ENCODE assay signal across 10 mouse cellular contexts in the genomic region with DNA sequence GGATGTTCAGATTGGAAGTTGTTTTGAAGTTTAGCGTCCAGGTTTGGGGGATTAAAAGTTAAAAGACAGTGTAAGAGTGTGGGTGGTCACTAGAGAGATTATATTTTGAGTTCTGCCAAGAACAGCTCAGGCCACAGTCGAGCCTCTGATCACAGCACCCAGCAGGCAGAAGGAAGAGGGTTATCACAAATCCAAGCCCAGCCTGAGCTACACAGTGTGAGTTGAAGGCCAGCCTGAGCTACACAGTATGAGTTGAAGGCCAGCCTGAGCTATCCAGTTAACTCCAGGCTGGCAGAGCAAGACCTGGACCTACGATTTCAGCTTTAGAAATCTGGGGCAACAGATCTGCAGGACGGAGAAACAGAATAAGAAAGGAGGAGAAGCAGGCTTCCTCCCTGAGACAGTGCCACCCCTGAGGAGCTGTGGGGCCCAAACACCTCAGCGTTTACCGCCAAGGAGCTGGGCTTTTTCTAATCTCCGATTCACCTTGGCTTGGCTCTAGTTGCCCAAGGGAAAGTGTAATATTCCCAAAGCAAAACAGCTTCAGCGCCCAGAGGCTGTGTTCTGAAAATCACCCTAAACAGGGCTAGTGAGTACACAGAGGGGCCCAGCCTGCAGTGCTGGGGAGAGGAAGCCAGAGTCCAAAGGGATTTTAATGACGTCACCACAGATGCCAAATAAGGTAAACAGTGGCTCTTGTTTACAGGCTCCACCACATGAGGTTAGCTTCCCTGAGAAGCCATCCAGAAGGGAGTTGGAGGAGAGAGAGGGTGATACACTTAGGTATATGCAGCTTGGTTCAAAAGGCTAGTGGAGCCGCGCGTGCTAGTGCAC. TPM values are rescaled to one million over a fixed set of nuclear protein-coding genes. Genes with fewer than 3 reads are reported as not detected.
DNase-seq lines count a peak whose midpoint lies in the region; ATAC-seq lines count a peak whose summit lies in the region.
"Had no signal": no experiment of that assay in that cellular context is flagged by ENCODE, and none has a peak within 500 bp of the region (broad histone marks: within the 10 kb centered on the region; RNA-seq: fewer than 3 reads in every experiment).

No protein-coding gene starts in this region.

- H3K27me3 ChIP-seq in heart, embryonic 10.5 days (ENCODE audit: insufficient read depth, poor library complexity, severe bottlenecking) = no peaks in the 10 kb centered on the region
- H3K27me3 ChIP-seq in hindbrain, embryonic 14.5 days (ENCODE audit: control insufficient read depth, insufficient read depth, low read length) = no peaks in the 10 kb centered on the region
- no peaks in the 10 kb centered on the region for H3K27me3 ChIP-seq in limb, embryonic 13.5 days
- H3K27me3 ChIP-seq: heart, embryonic 15.5 days had no signal

- H3K36me3 ChIP-seq in heart, embryonic 10.5 days = no peaks in the 10 kb centered on the region
- no peaks in the 10 kb centered on the region for H3K36me3 ChIP-seq in hindbrain, embryonic 14.5 days (replicated peaks; ENCODE audit: control insufficient read depth, insufficient read depth)
- H3K36me3 ChIP-seq in limb, embryonic 13.5 days = no peaks in the 10 kb centered on the region
- H3K36me3 ChIP-seq: heart, embryonic 15.5 days had no signal

- no peaks in the 10 kb centered on the region for H3K9me3 ChIP-seq in heart, embryonic 10.5 days
- H3K9me3 ChIP-seq in hindbrain, embryonic 14.5 days (ENCODE audit: control insufficient read depth, low read length) = no peaks in the 10 kb centered on the region
- no peaks in the 10 kb centered on the region for H3K9me3 ChIP-seq in limb, embryonic 13.5 days
- H3K9me3 ChIP-seq: heart, embryonic 15.5 days had no signal

- peaks cover 22% of the 10 kb centered on the region for H3K4me1 ChIP-seq in heart, embryonic 10.5 days
- peaks cover 12% of the 10 kb centered on the region for H3K4me1 ChIP-seq in hindbrain, embryonic 14.5 days (replicated peaks; ENCODE audit: control insufficient read depth, insufficient read depth, low read length)
- H3K4me1 ChIP-seq in limb, embryonic 13.5 days = peaks cover 21% of the 10 kb centered on the region

- peak overlapping the region; percentile 78 for H3K27ac ChIP-seq in heart, embryonic 10.5 days
- peak overlapping the region; percentile 62 for H3K27ac ChIP-seq in hindbrain, embryonic 14.5 days
- H3K27ac ChIP-seq in limb, embryonic 13.5 days = no peak overlapping the region; the same call in 1 of the 2 replicates
- H3K27ac ChIP-seq: heart, embryonic 15.5 days had no signal

- intact Hi-C loops in heart, postnatal 25 days (cut with DNase I) = no loop called here

- DNase-seq in heart, embryonic 10.5 days (ENCODE audit: low spot score) = no peak
- no peak for DNase-seq in heart, postnatal 25 days (ENCODE audit: low spot score)
- DNase-seq in hindbrain, embryonic 14.5 days (ENCODE audit: low spot score) = no peak
- DNase-seq in retina, postnatal 1 day = peak; percentile 50
- DNase-seq in urinary bladder, postnatal 25 days (ENCODE audit: low spot score) = no peak
- no peak for DNase-seq in gastrocnemius, postnatal 25 days

- no peak for ATAC-seq in hindbrain, embryonic 14.5 days (ENCODE audit: low FRiP score)
- peak; percentile 15; the same call in 1 of the 2 replicates for ATAC-seq in limb, embryonic 13.5 days (ENCODE audit: low FRiP score, low read depth)
- ATAC-seq in megakaryocyte progenitor cell, adult 5-6 weeks (replicated peaks; ENCODE audit: poor library complexity) = no peak

- H3K4me3 ChIP-seq in heart, embryonic 10.5 days = no peak overlapping the region
- no peak overlapping the region for H3K4me3 ChIP-seq in hindbrain, embryonic 14.5 days (replicated peaks; ENCODE audit: low read length)
- H3K4me3 ChIP-seq in limb, embryonic 13.5 days = no peak overlapping the region
- H3K4me3 ChIP-seq: heart, embryonic 15.5 days had no signal

- H3K9ac ChIP-seq in hindbrain, embryonic 14.5 days = no peak overlapping the region
- H3K9ac ChIP-seq in limb, embryonic 13.5 days = no peak overlapping the region
- H3K9ac ChIP-seq: heart, embryonic 15.5 days had no signal

- WGBS in heart, embryonic 10.5 days = 55% methylated on average over 12 of the region's 12 CpGs
- 30% methylated on average over 12 of the region's 12 CpGs for WGBS in hindbrain, embryonic 14.5 days
- 42% methylated on average over 12 of the region's 12 CpGs for WGBS in limb, embryonic 13.5 days

- no peak overlapping the region for H3K4me2 ChIP-seq in hindbrain, embryonic 14.5 days (replicated peaks)
- no peak overlapping the region for H3K4me2 ChIP-seq in limb, embryonic 13.5 days (replicated peaks)
- H3K4me2 ChIP-seq: heart, embryonic 15.5 days had no signal

RNA-seq across cellular contexts. Expression of a gene that starts 37.5 kb away (rescaled TPM):
- 74.6 and 82.3 TPM in 2 replicates for polyA plus RNA-seq in heart, embryonic 10.5 days (2016; fragmentation: Nextera tagmentation; extraction: Ambion mirVana)
- 100 to 1,000 TPM; 301 to 306 TPM for total RNA-seq in heart, postnatal 25 days (2021)
- 67.8 and 68.7 TPM in 2 replicates for polyA plus RNA-seq in hindbrain, embryonic 14.5 days (2014; fragmentation: Nextera tagmentation; extraction: Ambion mirVana)
- 54.8 and 55.5 TPM in 2 replicates for polyA plus RNA-seq in limb, embryonic 13.5 days (2015; fragmentation: Nextera tagmentation; extraction: Ambion mirVana)
- 64.5 and 73.5 TPM in 2 replicates for total RNA-seq in megakaryocyte progenitor cell, adult 5-6 weeks (2015)
- 49.0 and 90.6 TPM in 2 replicates for total RNA-seq in megakaryocyte progenitor cell, adult 5-6 weeks (2017)
- total RNA-seq in gastrocnemius, postnatal 25 days (2021) = 100 to 1,000 TPM; 126 to 133 TPM

RNA-seq across cellular contexts. Expression of a gene that starts 52.2 kb away (rescaled TPM):
- 0.18 TPM in 1 of 2 replicates, not detected in the other for polyA plus RNA-seq in heart, embryonic 10.5 days (2016; fragmentation: Nextera tagmentation; extraction: Ambion mirVana)
- not detected for total RNA-seq in heart, postnatal 25 days (2021)
- 0.37 TPM in 1 of 2 replicates, not detected in the other for polyA plus RNA-seq in hindbrain, embryonic 14.5 days (2014; fragmentation: Nextera tagmentation; extraction: Ambion mirVana)
- 0.11 TPM in 1 of 2 replicates, not detected in the other for polyA plus RNA-seq in limb, embryonic 13.5 days (2015; fragmentation: Nextera tagmentation; extraction: Ambion mirVana)
- not detected in 2 replicates for total RNA-seq in megakaryocyte progenitor cell, adult 5-6 weeks (2015)
- not detected in 2 replicates for total RNA-seq in megakaryocyte progenitor cell, adult 5-6 weeks (2017)
- not detected for total RNA-seq in gastrocnemius, postnatal 25 days (2021)
- total RNA-seq: megakaryocyte-erythroid progenitor cell, adult 5-6 weeks had no signal
- polyA plus RNA-seq: heart, embryonic 15.5 days had no signal
